Mouse (Mus musculus) midbrain, embryonic 16.5 days (tissue): ENCODE data around the gene Hspb7. TPM values are rescaled to one million over a fixed set of nuclear protein-coding genes. Genes with fewer than 3 reads are reported as not detected.

Source experiments
- ATAC-seq: fragments of 200-750 bp; cut with Nextera tagmentation; 2 replicates; pipeline ENCODE4 v1.8.0; 2017; ENCODE audit warnings: moderate TSS enrichment
- H3K27ac ChIP-seq: fragments of 300-500 bp; sonication (generic); 2 replicates; pipeline ENCODE4 v1.5.1; 2014; ENCODE audit warnings: mild to moderate bottlenecking, low read length, mixed read lengths
- H3K27me3 ChIP-seq: fragments of 300-500 bp; sonication (generic); 2 replicates; pipeline ENCODE4 v1.6.1; 2014; ENCODE audit warnings: low read depth, low read length, mixed read lengths; ENCODE audit not compliant: control insufficient read depth, insufficient read depth
- H3K36me3 ChIP-seq: fragments of 300-500 bp; sonication (generic); 2 replicates; pipeline ENCODE4 v1.6.1; 2014; ENCODE audit warnings: mild to moderate bottlenecking, low read length, moderate library complexity, mixed read lengths; ENCODE audit not compliant: control insufficient read depth, insufficient read depth
- H3K4me1 ChIP-seq: fragments of 300-500 bp; sonication (generic); 2 replicates; pipeline ENCODE4 v1.6.1; 2014; ENCODE audit warnings: mild to moderate bottlenecking, low read length, mixed read lengths; ENCODE audit not compliant: control insufficient read depth, insufficient read depth
- H3K4me2 ChIP-seq: fragments of 300-500 bp; sonication (generic); 2 replicates; pipeline ENCODE4 v1.6.1; 2014; ENCODE audit warnings: mild to moderate bottlenecking, low read length, mixed read lengths
- H3K4me3 ChIP-seq: fragments of 300-500 bp; sonication (generic); 2 replicates; pipeline ENCODE4 v1.5.1; 2014; ENCODE audit warnings: low read depth, mild to moderate bottlenecking, low read length, moderate library complexity, mixed read lengths
- H3K9ac ChIP-seq: fragments of 300-500 bp; sonication (generic); 2 replicates; pipeline ENCODE4 v1.6.1; 2014; ENCODE audit warnings: low read depth, low read length, mixed read lengths
- H3K9me3 ChIP-seq: fragments of 300-500 bp; sonication (generic); replicated peaks from 2 replicates; pipeline ENCODE4 v1.6.1; 2014; ENCODE audit warnings: mild to moderate bottlenecking, low read length, mixed read lengths; ENCODE audit not compliant: control insufficient read depth, poor library complexity, severe bottlenecking
- WGBS: fragments of 180-500 bp; shearing (Covaris S2); extraction: QIAGEN DNeasy Blood & Tissue Kit; methylation state at CpG from one replicate; pipeline ENCODE4 v1.1.7; 2014; 5-methylcytosine and 5-hydroxymethylcytosine counted together
- polyA plus RNA-seq: library from polyadenylated mRNA; unstranded; fragments of >200 nt; fragmentation: Nextera tagmentation; extraction: Ambion mirVana; gene quantifications from 2 replicates; pipeline ENCODE4 v1.2.1, GENCODE M21; 2015

The Hspb7 gene
- not detected in 2 replicates for polyA plus RNA-seq

- peaks cover 1% of the 10 kb centered on the region; the same call in 1 of the 2 replicates for H3K4me1 ChIP-seq
- no peak within 1 kb of the TSS for H3K4me3 ChIP-seq
- H3K27ac ChIP-seq: no peak within 1 kb of the TSS
- H3K4me2 ChIP-seq: no peak within 1 kb of the TSS
- H3K27me3 ChIP-seq: 0 out of 2 replicates have a peak, but pooled peaks cover 3% of the 10 kb centered on the region
- H3K9ac ChIP-seq: no peak within 1 kb of the TSS
- 69% methylated on average over 9 of the region's 9 CpGs for WGBS
- no peak for ATAC-seq
- no peaks in the 10 kb centered on the region for H3K36me3 ChIP-seq
- H3K9me3 ChIP-seq: no peaks in the 10 kb centered on the region
Observed at GRCm38 (mm10) chr4:141420192-141420829, at the start of gene Hspb7. TSS of gene Hspb7 (plus strand) at chr4:141420779.

GRCm38 (mm10) chr4:141372426-141372825, 48.2 kb upstream of the Hspb7 start:
- ATAC-seq: no peak
- 95% methylated on average over 5 of the region's 5 CpGs for WGBS
- no peak overlapping the region for H3K4me3 ChIP-seq

GRCm38 (mm10) chr4:141379674-141380073, 40.9 kb upstream of the Hspb7 start:
- H3K4me1 ChIP-seq: 0 out of 2 replicates have a peak, but pooled peaks cover 3% of the 10 kb centered on the region
- H3K36me3 ChIP-seq: 0 out of 2 replicates have a peak, but pooled peaks cover 3% of the 10 kb centered on the region
- no peaks in the 10 kb centered on the region for H3K9me3 ChIP-seq
- WGBS: 55% methylated on average over 8 of the region's 8 CpGs
- H3K27ac ChIP-seq: no peak overlapping the region
- H3K27me3 ChIP-seq: peaks cover 31% of the 10 kb centered on the region
- no peak for ATAC-seq
- no peak overlapping the region for H3K4me2 ChIP-seq
- H3K9ac ChIP-seq: no peak overlapping the region
- H3K4me3 ChIP-seq: no peak overlapping the region

More at GRCm38 (mm10) chr4:141372426-141372825, 48.2 kb upstream of the Hspb7 start:
- H3K4me1 ChIP-seq: peaks cover 3% of the 10 kb centered on the region; the same call in 1 of the 2 replicates
- no peaks in the 10 kb centered on the region for H3K36me3 ChIP-seq
- H3K27me3 ChIP-seq: no peaks in the 10 kb centered on the region
- no peaks in the 10 kb centered on the region for H3K9me3 ChIP-seq
- H3K4me2 ChIP-seq: no peak overlapping the region
- no peak overlapping the region for H3K27ac ChIP-seq
- H3K9ac ChIP-seq: no peak overlapping the region

GRCm38 (mm10) chr4:141382406-141382805, 38.2 kb upstream of the Hspb7 start:
- H3K27ac ChIP-seq: no peak overlapping the region
- no peaks in the 10 kb centered on the region for H3K9me3 ChIP-seq
- H3K27me3 ChIP-seq: peaks cover 31% of the 10 kb centered on the region
- H3K4me3 ChIP-seq: peak overlapping the region; percentile 25; the same call in 1 of the 2 replicates
- peak overlapping the region; percentile 49 for H3K4me2 ChIP-seq
- peak overlapping the region; percentile 53; the same call in 1 of the 2 replicates for H3K9ac ChIP-seq
- H3K4me1 ChIP-seq: 0 out of 2 replicates have a peak, but pooled peaks cover 3% of the 10 kb centered on the region
- 1% methylated on average over 24 of the region's 25 CpGs for WGBS
- no peak for ATAC-seq
- H3K36me3 ChIP-seq: 0 out of 2 replicates have a peak, but pooled peaks cover 3% of the 10 kb centered on the region

- Histone ChIP-seq H3K27me3 (peaks cover 31% of the 10 kb centered on the region), H3K9me3 (no peaks in the 10 kb centered on the region), H3K4me2 (no peak overlapping the region), H3K4me3 (no peak overlapping the region), H3K9ac (no peak overlapping the region), H3K36me3 (0 out of 2 replicates have a peak, but pooled peaks cover 3% of the 10 kb centered on the region), H3K27ac (no peak overlapping the region), H3K4me1 (0 out of 2 replicates have a peak, but pooled peaks cover 3% of the 10 kb centered on the region)
- no peak; the same call in 1 of the 2 replicates for ATAC-seq
- WGBS: 0% methylated on average over 7 of the region's 7 CpGs
Observed at GRCm38 (mm10) chr4:141385275-141385674, 35.3 kb upstream of the Hspb7 start.

GRCm38 (mm10) chr4:141386150-141386549, 34.4 kb upstream of the Hspb7 start:
- Histone ChIP-seq H3K4me2 (no peak overlapping the region), H3K4me3 (no peak overlapping the region), H3K9me3 (no peaks in the 10 kb centered on the region), H3K4me1 (0 out of 2 replicates have a peak, but pooled peaks cover 3% of the 10 kb centered on the region), H3K27me3 (peaks cover 31% of the 10 kb centered on the region), H3K36me3 (0 out of 2 replicates have a peak, but pooled peaks cover 3% of the 10 kb centered on the region), H3K9ac (no peak overlapping the region), H3K27ac (no peak overlapping the region)
- WGBS: 73% methylated on average over 7 of the region's 7 CpGs
- ATAC-seq: no peak

- Histone ChIP-seq H3K9me3 (no peaks in the 10 kb centered on the region), H3K4me2 (no peak overlapping the region), H3K4me3 (no peak overlapping the region), H3K27ac (no peak overlapping the region), H3K27me3 (peaks cover 23% of the 10 kb centered on the region), H3K4me1 (0 out of 2 replicates have a peak, but pooled peaks cover 2% of the 10 kb centered on the region), H3K36me3 (no peaks in the 10 kb centered on the region), H3K9ac (no peak overlapping the region)
- WGBS: 14% methylated on average over 5 of the region's 5 CpGs
- ATAC-seq: 0 out of 2 replicates have a peak, but pooled peaks have one; percentile 29
Observed at GRCm38 (mm10) chr4:141387093-141387784, 33.3 kb upstream of the Hspb7 start.

GRCm38 (mm10) chr4:141387933-141388332, 32.6 kb upstream of the Hspb7 start:
- Histone ChIP-seq H3K4me1 (no peaks in the 10 kb centered on the region), H3K9me3 (no peaks in the 10 kb centered on the region), H3K27ac (no peak overlapping the region), H3K36me3 (no peaks in the 10 kb centered on the region), H3K4me3 (no peak overlapping the region), H3K4me2 (no peak overlapping the region), H3K9ac (no peak overlapping the region), H3K27me3 (peaks cover 18% of the 10 kb centered on the region)
- 64% methylated on average over 5 of the region's 5 CpGs for WGBS
- no peak for ATAC-seq
